Mouse (Mus musculus) forebrain, embryonic 15.5 days (tissue): ENCODE results near the gene Sostdc1. TPM values are rescaled to one million over a fixed set of nuclear protein-coding genes. Genes with fewer than 3 reads are reported as not detected.

Source experiments
- polyA plus RNA-seq: library from polyadenylated mRNA; unstranded; fragments of >200 nt; fragmentation: Nextera tagmentation; extraction: Ambion mirVana; gene quantifications from 2 replicates; pipeline ENCODE4 v1.2.1, GENCODE M21; 2015

The Sostdc1 gene
- polyA plus RNA-seq, 1 experiment from 2014 or later = 15.3 TPM

Other genes starting within 250 kb of the Sostdc1 start
- 59.7 and 60.2 TPM in 2 replicates for gene Ankmy2, start 157.0 kb upstream of the Sostdc1 start, polyA plus RNA-seq
- 515 and 540 TPM in 2 replicates for gene Bzw2, start 156.1 kb upstream of the Sostdc1 start, polyA plus RNA-seq
- gene Lrrc72, start 60.7 kb upstream of the Sostdc1 start, polyA plus RNA-seq = not detected in 2 replicates
- gene Ispd, start 67.3 kb downstream of the Sostdc1 start, polyA plus RNA-seq = 8.3 and 8.6 TPM in 2 replicates
- gene D630036H23Rik, start 68.0 kb downstream of the Sostdc1 start, polyA plus RNA-seq = 2.4 and 2.8 TPM in 2 replicates